Mouse (Mus musculus) heart, adult 2 months (tissue): ENCODE results near the gene Izumo4. TPM values are rescaled to one million over a fixed set of nuclear protein-coding genes. Genes with fewer than 3 reads are reported as not detected.

Source experiments
- DNase-seq, 2 experiments: peaks; one replicate each; pipeline ENCODE4 v3.0.0; 2021
- H3K27ac ChIP-seq: fragments of 200-600 bp; 2 replicates; pipeline ENCODE4 v1.8.1; 2022
- H3K27me3 ChIP-seq: fragments of 200-500 bp; 2 replicates; pipeline ENCODE4 v1.6.1; 2012; ENCODE audit warnings: mild to moderate bottlenecking, low read length, inconsistent platforms, mixed read lengths; ENCODE audit not compliant: control insufficient read depth, insufficient read depth
- H3K36me3 ChIP-seq: fragments of 200-500 bp; 2 replicates; pipeline ENCODE4 v1.6.1; 2012; ENCODE audit warnings: low read length, inconsistent platforms; ENCODE audit not compliant: control insufficient read depth, insufficient read depth
- H3K4me1 ChIP-seq: fragments of 200-500 bp; 2 replicates; pipeline ENCODE4 v1.6.1; 2011; ENCODE audit warnings: low read length; ENCODE audit not compliant: control insufficient read depth, insufficient read depth
- H3K4me3 ChIP-seq: fragments of 200-600 bp; 2 replicates; pipeline ENCODE4 v1.8.1; 2022
- H3K79me2 ChIP-seq: fragments of 200-500 bp; replicated peaks from 2 replicates; pipeline ENCODE4 v1.6.1; 2012; ENCODE audit warnings: mild to moderate bottlenecking, inconsistent platforms, low read length, moderate library complexity, mixed read lengths; ENCODE audit not compliant: control insufficient read depth, insufficient read depth
- H3K9ac ChIP-seq: fragments of 200-500 bp; 2 replicates; pipeline ENCODE4 v1.6.1; 2012; ENCODE audit warnings: low read depth, mild to moderate bottlenecking, control low read depth, inconsistent platforms, low read length, mixed read lengths
- CTCF ChIP-seq: fragments of 200-600 bp; IDR thresholded peaks from 2 replicates; pipeline ENCODE4 v1.8.1; 2022; ENCODE audit warnings: antibody characterized with exemption, mild to moderate bottlenecking, moderate library complexity
- EP300 ChIP-seq: fragments of 200-500 bp; IDR thresholded peaks from 2 replicates; pipeline ENCODE4 v1.6.1; 2011; ENCODE audit warnings: low read depth, low read length, control low read depth; ENCODE audit not compliant: insufficient read depth
- POLR2A ChIP-seq: fragments of 200-500 bp; IDR thresholded peaks from 2 replicates; pipeline ENCODE4 v1.6.1; 2011; ENCODE audit warnings: mild to moderate bottlenecking, low read depth, low read length, control low read depth; ENCODE audit not compliant: insufficient read depth
- WGBS: fragments of 180-500 bp; shearing (Covaris S2); methylation state at CpG from one replicate; pipeline ENCODE4 v1.1.7; 2018; 5-methylcytosine and 5-hydroxymethylcytosine counted together
- intact Hi-C: fragments of 180-260 bp; cut with DNase I; formaldehyde crosslinking; loops from one replicate; pipeline ENCODE4 v1.15.1; 2025
- polyA plus RNA-seq: library from polyadenylated mRNA; depleted of rRNA; stranded (reverse); fragments of >200 nt; gene quantifications from 2 replicates; pipeline ENCODE4 v1.2.3, GENCODE M21; 2012
- total RNA-seq, 2 experiments: library from RNA; stranded (reverse); gene quantifications; 2 replicates each; pipeline ENCODE4 v1.2.3; 2021

Izumo4 gene
- total and polyA plus RNA-seq, 3 experiments, result 3.4 to 15.6 (median 3.8) TPM

DNA sequence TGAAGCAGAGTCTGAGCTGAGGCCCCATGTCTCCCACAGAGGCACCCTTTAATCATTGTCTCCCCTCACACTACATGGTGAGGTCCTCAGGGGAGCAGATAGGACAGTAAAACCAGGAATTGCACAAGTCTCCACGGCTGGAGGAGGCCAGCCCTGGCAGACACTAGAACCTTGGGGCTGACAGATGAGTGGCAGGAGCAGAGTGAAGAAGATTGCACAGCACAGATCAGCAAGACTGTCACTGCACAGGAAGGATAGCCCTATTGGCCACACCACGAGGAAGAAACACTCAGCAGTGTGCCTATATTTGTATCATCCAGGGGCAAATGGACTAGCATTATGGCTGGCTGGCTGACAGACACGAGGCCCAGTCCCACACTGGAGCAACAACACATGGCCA lies 8.8 kb downstream of the Izumo4 start:
- DNase-seq, result no peak
- intact Hi-C loops, result no loop called here
- Histone ChIP-seq H3K9ac (no peak overlapping the region), H3K4me3 (no peak overlapping the region), H3K4me1 (no peaks in the 10 kb centered on the region), H3K79me2 (no peaks in the 10 kb centered on the region), H3K27me3 (no peaks in the 10 kb centered on the region), H3K36me3 (no peaks in the 10 kb centered on the region), H3K27ac (no peak overlapping the region)
- TF ChIP-seq POLR2A (no peak), EP300 (no peak), CTCF (no peak)
- WGBS, result 49% methylated on average over 3 of the region's 3 CpGs

- DNase-seq, result no peak
- Histone ChIP-seq H3K27me3 (no peaks in the 10 kb centered on the region), H3K27ac (no peak overlapping the region), H3K4me1 (no peaks in the 10 kb centered on the region), H3K36me3 (no peaks in the 10 kb centered on the region), H3K79me2 (no peaks in the 10 kb centered on the region), H3K4me3 (no peak overlapping the region), H3K9ac (no peak overlapping the region)
- intact Hi-C loops, result no loop called here
- TF ChIP-seq POLR2A (no peak), CTCF (no peak), EP300 (no peak)
- 42% methylated on average over 1 of the region's 1 CpGs for WGBS
Measured at GRCm38 (mm10) chr10:80717281-80717680, 15.3 kb downstream of the Izumo4 start.

DNA sequence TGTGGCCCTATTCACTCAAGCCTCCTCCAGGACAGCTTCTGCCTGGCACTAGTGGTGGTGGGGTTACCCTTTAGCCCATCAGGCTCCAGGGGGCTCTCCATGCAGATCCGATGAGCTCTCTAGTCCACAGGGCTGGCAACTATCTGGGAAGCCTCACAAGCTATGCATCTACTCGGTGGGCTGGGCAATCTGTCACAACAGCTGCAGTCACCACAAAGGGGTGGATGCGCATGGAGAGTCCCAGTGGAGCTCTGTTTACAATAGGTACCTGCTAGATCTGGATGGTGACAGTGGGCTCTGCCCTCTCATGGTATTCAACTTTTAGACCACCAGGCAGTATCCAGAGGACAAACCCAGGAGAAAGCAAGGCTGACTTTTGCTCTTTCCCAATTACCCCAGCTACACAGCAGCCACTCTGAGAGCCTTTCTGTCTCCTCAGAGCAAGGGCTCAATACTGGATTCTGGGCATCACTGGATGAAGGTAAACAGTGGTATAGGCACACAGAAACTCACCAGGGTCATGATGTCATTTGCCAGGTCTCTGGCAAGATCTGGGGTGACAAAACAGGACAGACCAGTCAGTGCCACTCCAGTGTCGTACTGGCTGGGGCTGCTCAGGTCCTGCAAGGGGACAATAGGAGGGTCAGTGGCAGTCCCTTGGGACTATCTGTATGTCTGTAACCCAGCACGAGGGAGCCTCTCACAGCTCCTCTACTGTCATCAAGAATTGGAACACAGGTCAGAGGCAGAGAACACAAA lies 25.6 kb downstream of the Izumo4 start:
- intact Hi-C loops, result no loop called here
- H3K27me3 ChIP-seq, result no peaks in the 10 kb centered on the region
- H3K36me3 ChIP-seq, result no peaks in the 10 kb centered on the region
- H3K4me3 ChIP-seq, result no peak overlapping the region
- TF ChIP-seq POLR2A (no peak), EP300 (no peak), CTCF (no peak)
- peaks cover 3% of the 10 kb centered on the region; the same call in 1 of the 2 replicates for H3K79me2 ChIP-seq
- no peaks in the 10 kb centered on the region for H3K4me1 ChIP-seq
- H3K27ac ChIP-seq, result no peak overlapping the region
- WGBS, result 80% methylated on average over 5 of the region's 5 CpGs
- H3K9ac ChIP-seq, result no peak overlapping the region
- no peak for DNase-seq

- H3K27me3 ChIP-seq, result no peaks in the 10 kb centered on the region
- H3K79me2 ChIP-seq, result peaks cover 17% of the 10 kb centered on the region
- no peak overlapping the region for H3K27ac ChIP-seq
- H3K4me3 ChIP-seq, result no peak overlapping the region
- TF ChIP-seq EP300, result no peak
- no peak for TF ChIP-seq CTCF
- TF ChIP-seq POLR2A, result no peak
- WGBS, result 81% methylated on average over 6 of the region's 6 CpGs
- peaks cover 2% of the 10 kb centered on the region; the same call in 1 of the 2 replicates for H3K36me3 ChIP-seq
- intact Hi-C loops, result no loop called here
- no peak for DNase-seq
- no peak overlapping the region for H3K9ac ChIP-seq
- peaks cover 18% of the 10 kb centered on the region for H3K4me1 ChIP-seq
Measured at GRCm38 (mm10) chr10:80732611-80733101, 30.7 kb downstream of the Izumo4 start.

GRCm38 (mm10) chr10:80736731-80737130 lies 34.7 kb downstream of the Izumo4 start:
- intact Hi-C loops, result no loop called here
- Histone ChIP-seq H3K27me3 (no peaks in the 10 kb centered on the region), H3K79me2 (peaks cover 24% of the 10 kb centered on the region), H3K9ac (no peak overlapping the region), H3K4me1 (peaks cover 27% of the 10 kb centered on the region), H3K36me3 (peaks cover 5% of the 10 kb centered on the region), H3K27ac (peak overlapping the region; percentile 5; the same call in 1 of the 2 replicates), H3K4me3 (no peak overlapping the region)
- 32% methylated on average over 5 of the region's 5 CpGs for WGBS
- TF ChIP-seq CTCF (no peak), EP300 (no peak), POLR2A (no peak)
- DNase-seq, result peak in 1 of 2 experiments; percentile 21

- Histone ChIP-seq H3K79me2 (peaks cover 23% of the 10 kb centered on the region), H3K9ac (no peak overlapping the region), H3K4me1 (peaks cover 28% of the 10 kb centered on the region), H3K4me3 (no peak overlapping the region), H3K27ac (no peak overlapping the region), H3K27me3 (no peaks in the 10 kb centered on the region), H3K36me3 (peaks cover 5% of the 10 kb centered on the region)
- intact Hi-C loops, result no loop called here
- 65% methylated on average over 1 of the region's 1 CpGs for WGBS
- no peak for DNase-seq
- no peak for TF ChIP-seq POLR2A
- peak; percentile 47 for TF ChIP-seq CTCF
- no peak for TF ChIP-seq EP300
Measured at GRCm38 (mm10) chr10:80738657-80739056, 36.7 kb downstream of the Izumo4 start.
